Mouse (Mus musculus): ENCODE data around the gene Gm42420. TPM values are rescaled to one million over a fixed set of nuclear protein-coding genes. Genes with fewer than 3 reads are reported as not detected.

Gene Gm42420
- polyA plus RNA-seq, 1 experiment from 2014 or later, result 1.1 TPM

DNA sequence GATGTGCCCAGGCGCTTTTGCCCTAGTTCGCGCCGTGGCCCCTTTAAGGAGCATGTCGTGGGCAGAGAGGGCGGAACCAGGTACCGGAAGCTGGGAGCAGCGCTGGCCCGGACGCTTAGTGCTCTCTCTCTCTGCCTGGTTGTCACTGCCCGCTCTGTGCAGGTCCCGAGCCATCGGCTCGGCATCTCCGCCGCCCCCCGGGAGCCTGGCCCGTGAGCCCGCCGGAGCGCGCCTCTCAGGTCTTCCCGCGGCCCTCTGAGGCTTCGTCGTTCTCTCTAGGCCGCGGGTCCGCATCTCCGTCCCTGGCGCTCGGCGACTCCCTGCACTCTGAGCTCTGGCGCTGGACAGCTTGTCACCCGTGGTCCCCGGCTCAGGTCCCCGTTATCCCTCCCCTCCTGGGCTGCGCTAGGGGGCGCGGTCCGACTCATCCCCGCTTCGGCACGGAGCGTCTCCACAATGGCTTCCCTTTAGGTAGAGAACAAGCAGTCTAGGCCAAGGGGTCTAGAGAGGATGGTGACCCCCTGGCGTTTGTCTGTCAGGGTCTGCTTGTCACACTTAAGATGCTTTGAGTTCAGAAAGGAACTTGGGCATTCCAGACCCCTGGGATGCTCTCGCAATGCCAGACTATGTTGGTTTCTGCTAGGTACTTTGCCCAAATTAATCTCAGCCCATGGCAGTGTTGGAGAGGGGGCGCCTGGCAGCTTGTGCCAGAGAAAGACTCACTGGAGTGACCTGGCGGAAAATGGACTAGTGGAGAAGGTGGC is 11.6 kb upstream of the Gm42420 start, which contains the start of gene Adck2:
TSS of gene Adck2 (plus strand) at position 83 of the 764 bp plus-strand sequence.
- peak; percentile 80 for ATAC-seq (ENCODE audit: extremely low read depth, insufficient number of reproducible peaks, low FRiP score, low TSS enrichment)
- Histone ChIP-seq H3K9ac (peak within 1 kb of the TSS; percentile 87), H3K4me3 (peak within 1 kb of the TSS; percentile 78), H3K27ac (replicated peaks) (peak within 1 kb of the TSS; percentile 92), H3K9me3 (no peaks in the 10 kb centered on the region), H3K4me2 (peak within 1 kb of the TSS; percentile 92), H3K4me1 (peaks cover 17% of the 10 kb centered on the region), H3K36me3 (peaks cover 26% of the 10 kb centered on the region), H3K27me3 (replicated peaks) (0 out of 2 replicates have a peak, but pooled peaks cover 3% of the 10 kb centered on the region)
- under 1% methylated on average over 49 of the region's 49 CpGs for WGBS

- WGBS, result 36% methylated on average over 10 of the region's 10 CpGs
- H3K4me2 ChIP-seq, result peak overlapping the region; percentile 92
Measured at GRCm38 (mm10) chr6:39574555-39574869, 11.0 kb upstream of the Gm42420 start.

DNA sequence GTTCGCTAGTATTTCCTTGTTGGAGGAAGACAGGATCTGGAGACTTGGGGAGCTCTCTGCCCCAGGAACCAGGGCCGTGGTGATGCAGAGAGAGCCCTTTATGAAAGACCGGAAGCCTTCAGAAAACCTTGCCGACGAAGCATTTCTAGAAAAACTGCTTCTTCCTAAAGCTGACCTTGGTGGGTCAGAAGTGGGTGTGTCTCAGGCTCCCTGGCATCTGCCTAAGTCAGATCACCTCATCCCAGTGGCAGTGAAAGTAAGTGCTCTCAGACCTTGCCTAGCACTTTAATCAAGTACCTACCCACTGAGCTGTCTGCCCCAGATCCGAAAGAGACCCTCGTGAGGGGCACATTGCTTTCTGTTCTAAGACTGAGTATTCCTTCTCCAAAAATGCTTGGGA is 10.6 kb upstream of the Gm42420 start:
- peaks cover 17% of the 10 kb centered on the region for H3K4me1 ChIP-seq
- 74% methylated on average over 7 of the region's 7 CpGs for WGBS
- peaks cover 35% of the 10 kb centered on the region for H3K36me3 ChIP-seq
- no peaks in the 10 kb centered on the region for H3K9me3 ChIP-seq
- peak overlapping the region; percentile 92 for H3K4me2 ChIP-seq
- H3K9ac ChIP-seq, result peak overlapping the region; percentile 87
- peak overlapping the region; percentile 78 for H3K4me3 ChIP-seq
- H3K27ac ChIP-seq (replicated peaks), result peak overlapping the region; percentile 92
- 0 out of 2 replicates have a peak, but pooled peaks cover 3% of the 10 kb centered on the region for H3K27me3 ChIP-seq (replicated peaks)
- ATAC-seq (ENCODE audit: extremely low read depth, insufficient number of reproducible peaks, low FRiP score, low TSS enrichment), result no peak

More at GRCm38 (mm10) chr6:39574555-39574869, 11.0 kb upstream of the Gm42420 start:
- H3K4me3 ChIP-seq, result peak overlapping the region; percentile 78
- peaks cover 17% of the 10 kb centered on the region for H3K4me1 ChIP-seq
- ATAC-seq (ENCODE audit: extremely low read depth, insufficient number of reproducible peaks, low FRiP score, low TSS enrichment), result 0 out of 2 replicates have a peak, but pooled peaks have one; percentile 37
- H3K36me3 ChIP-seq, result peaks cover 31% of the 10 kb centered on the region
- no peaks in the 10 kb centered on the region for H3K9me3 ChIP-seq
- H3K27me3 ChIP-seq (replicated peaks), result 0 out of 2 replicates have a peak, but pooled peaks cover 3% of the 10 kb centered on the region
- peak overlapping the region; percentile 87 for H3K9ac ChIP-seq
- H3K27ac ChIP-seq (replicated peaks), result peak overlapping the region; percentile 92

DNA sequence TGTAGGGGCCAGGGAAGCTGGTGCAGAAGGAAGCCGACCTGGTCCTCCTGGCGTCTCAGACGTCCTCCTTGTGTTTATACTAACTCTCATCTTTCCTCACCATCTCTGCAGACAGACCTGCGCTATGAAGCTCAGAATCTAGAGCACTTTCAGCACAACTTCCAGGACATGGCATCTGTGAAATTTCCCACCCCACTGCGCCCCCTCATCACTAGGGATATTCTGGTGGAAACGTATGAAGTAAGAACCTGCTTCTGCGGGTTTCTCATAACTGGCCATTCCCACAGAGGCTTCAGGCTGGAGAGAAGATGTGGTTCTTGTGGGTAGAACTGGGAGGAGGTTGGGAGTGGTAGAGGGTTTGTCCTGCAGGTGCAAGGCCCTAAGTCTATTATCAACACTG is 6.0 kb upstream of the Gm42420 start:
- no peak overlapping the region for H3K4me3 ChIP-seq
- H3K27me3 ChIP-seq (replicated peaks), result no peaks in the 10 kb centered on the region
- ATAC-seq (ENCODE audit: extremely low read depth, insufficient number of reproducible peaks, low FRiP score, low TSS enrichment), result no peak
- H3K36me3 ChIP-seq, result peaks cover 77% of the 10 kb centered on the region
- H3K9me3 ChIP-seq, result no peaks in the 10 kb centered on the region
- peaks cover 8% of the 10 kb centered on the region for H3K4me1 ChIP-seq
- 83% methylated on average over 7 of the region's 7 CpGs for WGBS
- no peak overlapping the region for H3K9ac ChIP-seq
- no peak overlapping the region for H3K27ac ChIP-seq (replicated peaks)
- H3K4me2 ChIP-seq, result no peak overlapping the region

GRCm38 (mm10) chr6:39580558-39580957 is 5.0 kb upstream of the Gm42420 start:
- Histone ChIP-seq H3K9ac (no peak overlapping the region), H3K9me3 (no peaks in the 10 kb centered on the region), H3K27me3 (replicated peaks) (no peaks in the 10 kb centered on the region), H3K4me2 (no peak overlapping the region), H3K4me1 (no peaks in the 10 kb centered on the region), H3K36me3 (peaks cover 82% of the 10 kb centered on the region), H3K27ac (replicated peaks) (no peak overlapping the region), H3K4me3 (no peak overlapping the region)
- 58% methylated on average over 2 of the region's 2 CpGs for WGBS
- no peak for ATAC-seq (ENCODE audit: extremely low read depth, insufficient number of reproducible peaks, low FRiP score, low TSS enrichment)

- Histone ChIP-seq H3K27me3 (replicated peaks) (no peaks in the 10 kb centered on the region), H3K4me2 (no peak overlapping the region), H3K4me3 (no peak overlapping the region), H3K27ac (replicated peaks) (no peak overlapping the region), H3K36me3 (peaks cover 89% of the 10 kb centered on the region), H3K4me1 (no peaks in the 10 kb centered on the region), H3K9ac (no peak overlapping the region), H3K9me3 (no peaks in the 10 kb centered on the region)
- 77% methylated on average over 7 of the region's 7 CpGs for WGBS
- ATAC-seq (ENCODE audit: extremely low read depth, insufficient number of reproducible peaks, low FRiP score, low TSS enrichment), result no peak
Measured at GRCm38 (mm10) chr6:39581087-39581784, 4.3 kb upstream of the Gm42420 start.

DNA sequence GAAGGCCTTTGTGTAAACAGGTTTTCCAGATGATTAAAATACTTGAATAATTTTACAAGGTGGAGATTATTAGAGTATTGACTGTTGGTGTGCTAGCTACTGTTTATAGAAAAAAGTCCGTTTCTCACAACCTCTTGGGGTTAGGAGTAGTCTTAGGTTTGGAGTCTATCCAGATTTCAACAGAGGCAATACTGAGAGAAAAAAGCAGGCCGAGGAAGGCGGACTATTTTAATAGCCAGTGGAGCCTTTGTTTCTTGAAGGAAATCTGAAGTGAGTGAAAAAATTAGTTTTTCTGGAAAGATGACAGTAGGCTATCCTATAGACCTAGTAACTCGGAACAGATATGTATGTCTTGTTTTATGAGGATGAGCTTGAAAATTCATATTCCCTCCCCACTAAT is 5.9 kb downstream of the Gm42420 start:
- Histone ChIP-seq H3K4me2 (peak overlapping the region; percentile 77), H3K27me3 (replicated peaks) (no peaks in the 10 kb centered on the region), H3K9me3 (no peaks in the 10 kb centered on the region), H3K36me3 (peaks cover 55% of the 10 kb centered on the region), H3K9ac (no peak overlapping the region), H3K4me1 (peaks cover 20% of the 10 kb centered on the region), H3K27ac (replicated peaks) (no peak overlapping the region), H3K4me3 (peak overlapping the region; percentile 65; the same call in 1 of the 2 replicates)
- 86% methylated on average over 4 of the region's 4 CpGs for WGBS
- no peak for ATAC-seq (ENCODE audit: extremely low read depth, insufficient number of reproducible peaks, low FRiP score, low TSS enrichment)

- peak; percentile 96 for ATAC-seq (ENCODE audit: extremely low read depth, insufficient number of reproducible peaks, low FRiP score, low TSS enrichment)
- under 1% methylated on average over 55 of the region's 56 CpGs for WGBS
- peaks cover 55% of the 10 kb centered on the region for H3K36me3 ChIP-seq
- H3K9ac ChIP-seq, result peak within 1 kb of the TSS; percentile 88
- no peaks in the 10 kb centered on the region for H3K27me3 ChIP-seq (replicated peaks)
- H3K27ac ChIP-seq (replicated peaks), result peak within 1 kb of the TSS; percentile 95
- peak within 1 kb of the TSS; percentile 65 for H3K4me3 ChIP-seq
- peaks cover 20% of the 10 kb centered on the region for H3K4me1 ChIP-seq
- no peaks in the 10 kb centered on the region for H3K9me3 ChIP-seq
- H3K4me2 ChIP-seq, result peak within 1 kb of the TSS; percentile 77
Measured at GRCm38 (mm10) chr6:39592401-39593214, 7.1 kb downstream of the Gm42420 start, which contains the start of gene Ndufb2. Gene Ndufb2 (plus strand): TSS chr6:39592574.

GRCm38 (mm10) chr6:39600851-39601250 is 15.3 kb downstream of the Gm42420 start:
- H3K9me3 ChIP-seq, result no peaks in the 10 kb centered on the region
- H3K27ac ChIP-seq (replicated peaks), result no peak overlapping the region
- H3K4me2 ChIP-seq, result no peak overlapping the region
- ATAC-seq (ENCODE audit: extremely low read depth, insufficient number of reproducible peaks, low FRiP score, low TSS enrichment), result no peak
- no peak overlapping the region for H3K4me3 ChIP-seq
- WGBS, result 95% methylated on average over 3 of the region's 3 CpGs
- H3K4me1 ChIP-seq, result peaks cover 7% of the 10 kb centered on the region
- peaks cover 80% of the 10 kb centered on the region for H3K36me3 ChIP-seq
- no peaks in the 10 kb centered on the region for H3K27me3 ChIP-seq (replicated peaks)
- H3K9ac ChIP-seq, result no peak overlapping the region

DNA sequence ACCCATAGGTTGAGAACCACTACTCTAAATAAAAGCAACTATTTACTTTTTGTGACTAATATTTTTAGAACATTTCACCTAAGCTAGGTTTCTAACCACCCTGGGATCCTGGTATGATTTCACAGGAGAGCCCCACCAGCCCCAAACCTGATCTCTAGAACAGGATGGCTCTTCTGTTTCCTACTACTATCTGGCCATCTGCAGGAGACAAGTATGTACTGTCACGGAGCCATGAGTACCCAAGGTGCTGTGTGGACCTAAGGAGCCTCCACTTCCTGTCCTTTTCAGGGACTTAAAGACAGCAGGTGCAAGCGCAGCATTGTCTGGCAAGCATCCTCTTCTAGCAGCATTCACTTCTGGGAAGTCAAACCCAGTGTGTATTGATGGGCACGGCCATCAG is 16.3 kb downstream of the Gm42420 start:
- Histone ChIP-seq H3K9ac (no peak overlapping the region), H3K36me3 (peaks cover 71% of the 10 kb centered on the region), H3K4me3 (no peak overlapping the region), H3K27me3 (replicated peaks) (no peaks in the 10 kb centered on the region), H3K9me3 (no peaks in the 10 kb centered on the region), H3K27ac (replicated peaks) (no peak overlapping the region), H3K4me2 (no peak overlapping the region), H3K4me1 (peaks cover 16% of the 10 kb centered on the region)
- WGBS, result 87% methylated on average over 3 of the region's 3 CpGs
- ATAC-seq (ENCODE audit: extremely low read depth, insufficient number of reproducible peaks, low FRiP score, low TSS enrichment), result no peak

- 84% methylated on average over 5 of the region's 5 CpGs for WGBS
Measured at GRCm38 (mm10) chr6:39604565-39604964, 19.0 kb downstream of the Gm42420 start.

More at GRCm38 (mm10) chr6:39604565-39604964, 19.0 kb downstream of the Gm42420 start:
- H3K4me1 ChIP-seq, result peaks cover 25% of the 10 kb centered on the region
- H3K27me3 ChIP-seq (replicated peaks), result no peaks in the 10 kb centered on the region
- H3K9me3 ChIP-seq, result no peaks in the 10 kb centered on the region
- no peak overlapping the region for H3K9ac ChIP-seq
- no peak overlapping the region for H3K4me2 ChIP-seq
- H3K27ac ChIP-seq (replicated peaks), result no peak overlapping the region
- no peak overlapping the region for H3K4me3 ChIP-seq
- peaks cover 54% of the 10 kb centered on the region for H3K36me3 ChIP-seq
- ATAC-seq (ENCODE audit: extremely low read depth, insufficient number of reproducible peaks, low FRiP score, low TSS enrichment), result no peak

All from heart, embryonic 13.5 days (tissue).